Mouse (Mus musculus) gastrocnemius, postnatal 4 days (tissue): ENCODE measurements around the gene Metrn. TPM values are rescaled to one million over a fixed set of nuclear protein-coding genes. Genes with fewer than 3 reads are reported as not detected.
"Not testable (repeated sequence)": the region's sequence is repeated elsewhere in the genome, so short reads cannot be mapped to it uniquely, and the experiment has no call there.

Source experiments
- DNase-seq, 2 experiments: peaks; one replicate each; pipeline ENCODE4 v3.0.0; 2021 to 2022; ENCODE audit warnings: low spot score in 2 of 2, mixed read lengths in 2 of 2
- total RNA-seq, 2 experiments: library from RNA; stranded (reverse); gene quantifications; 2 replicates each; pipeline ENCODE4 v1.2.3; 2021

Gene Metrn
- total RNA-seq, 2 experiments from 2014 or later: 46.3 to 51.6 TPM

- DNase-seq: peak in 1 of 2 experiments; percentile 58
Measured at GRCm38 (mm10) chr17:25808789-25809605, 12.1 kb upstream of the Metrn start, which contains the start of gene Fbxl16. Gene Fbxl16, plus strand, starts transcription at chr17:25809085.

DNA sequence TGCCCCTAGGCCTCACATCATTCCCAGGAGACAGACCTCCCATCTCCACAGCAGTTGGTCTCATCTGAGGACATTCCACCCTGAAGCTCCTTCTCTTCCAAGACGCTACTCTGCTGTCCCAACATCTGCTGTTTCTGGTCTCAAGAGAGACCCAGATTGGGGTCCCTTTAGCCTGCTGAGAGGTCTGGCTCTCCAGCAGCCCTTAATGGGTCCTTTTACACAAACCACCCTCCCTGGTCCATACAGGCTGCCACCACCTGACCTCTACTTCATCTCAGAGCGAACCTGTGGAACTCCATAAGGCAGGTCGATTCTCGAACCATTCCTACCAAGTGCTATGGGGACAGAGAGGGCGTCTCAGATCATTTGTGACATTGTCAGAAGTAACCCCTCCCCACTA lies 11.1 kb upstream of the Metrn start:
- no peak for DNase-seq

DNA sequence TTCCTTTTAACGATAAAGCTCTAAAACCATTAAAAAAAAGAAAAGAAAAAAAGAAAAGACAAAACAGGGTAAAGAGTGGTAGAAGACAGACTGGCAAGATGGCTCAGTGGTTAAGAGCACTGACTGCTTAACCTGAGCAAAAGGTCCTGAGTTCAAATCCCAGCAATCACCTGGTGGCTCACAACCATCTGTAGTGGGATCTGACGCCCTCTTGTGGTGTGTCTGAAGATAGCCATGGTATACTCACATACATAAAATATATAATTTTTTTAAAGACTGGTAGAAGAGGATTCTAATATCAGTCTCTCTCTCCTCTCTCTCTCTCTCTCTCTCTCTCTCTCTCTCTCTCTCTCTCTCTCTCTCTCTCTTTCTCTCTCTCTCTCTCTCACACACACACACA lies 10.5 kb upstream of the Metrn start:
- not testable (repeated sequence) for DNase-seq

- DNase-seq: no peak
Measured at GRCm38 (mm10) chr17:25806507-25806906, 9.6 kb upstream of the Metrn start.

DNA sequence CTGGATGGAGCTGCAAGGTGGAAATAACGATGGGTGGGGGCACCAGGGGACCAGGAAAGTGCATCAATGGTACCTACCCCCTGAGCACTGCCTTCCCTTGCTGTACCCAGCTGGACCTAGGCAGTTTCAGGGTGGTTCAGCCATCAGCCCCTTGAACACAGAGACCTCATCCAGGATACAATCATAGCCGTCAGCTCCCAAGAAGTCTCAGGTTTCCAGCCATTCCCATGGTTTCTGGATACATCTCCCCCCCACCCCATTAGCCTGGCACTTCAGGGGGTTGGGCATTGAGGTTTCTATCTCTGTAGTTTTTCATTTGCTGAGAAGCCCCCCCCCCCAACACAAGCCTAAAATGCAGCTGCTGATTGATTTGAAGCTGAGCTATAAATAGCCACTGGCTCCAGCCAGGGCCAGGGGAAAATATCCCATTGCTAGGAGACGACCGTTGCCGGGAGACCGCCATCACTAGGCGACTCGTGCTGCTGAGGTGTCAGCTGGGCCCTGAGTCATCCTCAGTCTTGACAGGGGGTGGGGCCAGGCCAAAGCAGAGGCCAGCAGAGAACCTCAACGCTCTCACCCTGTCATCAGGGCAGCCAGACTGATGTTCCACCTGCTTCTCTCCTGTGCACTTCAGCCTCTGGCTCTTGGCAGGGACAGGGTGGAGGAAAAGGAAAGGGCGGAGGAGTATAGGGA lies 6.0 kb upstream of the Metrn start:
- no peak for DNase-seq

- no peak for DNase-seq
Measured at GRCm38 (mm10) chr17:25801029-25801428, 4.1 kb upstream of the Metrn start.

DNA sequence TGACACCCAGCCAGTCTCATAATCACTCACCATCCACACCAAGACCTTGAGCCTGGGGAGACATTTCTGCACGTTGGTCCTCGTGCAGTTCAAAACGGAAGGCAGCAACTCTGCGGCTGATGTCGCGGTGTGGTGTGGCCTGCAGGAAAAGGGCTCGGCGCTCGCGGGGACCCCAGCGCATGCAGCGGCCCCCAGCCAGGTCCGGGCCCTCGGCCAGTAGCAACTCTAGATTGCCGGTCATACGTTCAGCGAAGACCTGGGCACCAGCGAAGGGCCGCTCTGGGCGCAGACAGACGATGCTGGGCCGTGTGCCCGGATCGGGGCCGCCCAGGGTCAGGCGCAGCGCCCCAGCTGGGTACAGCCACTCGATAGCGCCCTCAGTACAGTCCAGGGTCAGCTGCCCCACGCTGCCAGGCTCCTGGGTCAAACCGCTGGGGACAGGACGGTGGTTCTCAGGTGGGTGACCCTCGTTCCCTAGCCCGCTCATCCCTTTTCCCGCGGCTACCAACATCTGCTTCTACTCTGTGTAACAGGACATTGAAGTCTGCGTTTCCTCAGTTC lies 645 bp downstream of the Metrn start:
- DNase-seq: peak in 1 of 2 experiments; percentile 41

- DNase-seq: no peak
Measured at GRCm38 (mm10) chr17:25795609-25796092, 1.3 kb downstream of the Metrn start, which contains the start of gene AC134908.4. Gene AC134908.4, minus strand, starts transcription at chr17:25795659.

- DNase-seq: no peak
Measured at GRCm38 (mm10) chr17:25794998-25795397, 1.9 kb downstream of the Metrn start.

GRCm38 (mm10) chr17:25794197-25794596 lies 2.7 kb downstream of the Metrn start:
- DNase-seq: no peak

GRCm38 (mm10) chr17:25792615-25793014 lies 4.3 kb downstream of the Metrn start, which contains the start of gene Fam173a:
Gene Fam173a, minus strand, starts transcription at chr17:25792901.
- DNase-seq: peak; percentile 68 to 83

- peak; percentile 64 to 85 for DNase-seq
Measured at GRCm38 (mm10) chr17:25791843-25792527, 5.0 kb downstream of the Metrn start.

GRCm38 (mm10) chr17:25791320-25791842 lies 5.6 kb downstream of the Metrn start:
- no peak for DNase-seq

GRCm38 (mm10) chr17:25786781-25787504 lies 10.0 kb downstream of the Metrn start:
- no peak for DNase-seq

GRCm38 (mm10) chr17:25786280-25786679 lies 10.7 kb downstream of the Metrn start, which contains the start of gene Ccdc78:
Gene Ccdc78, plus strand, starts transcription at chr17:25786580.
- DNase-seq: no peak

DNA sequence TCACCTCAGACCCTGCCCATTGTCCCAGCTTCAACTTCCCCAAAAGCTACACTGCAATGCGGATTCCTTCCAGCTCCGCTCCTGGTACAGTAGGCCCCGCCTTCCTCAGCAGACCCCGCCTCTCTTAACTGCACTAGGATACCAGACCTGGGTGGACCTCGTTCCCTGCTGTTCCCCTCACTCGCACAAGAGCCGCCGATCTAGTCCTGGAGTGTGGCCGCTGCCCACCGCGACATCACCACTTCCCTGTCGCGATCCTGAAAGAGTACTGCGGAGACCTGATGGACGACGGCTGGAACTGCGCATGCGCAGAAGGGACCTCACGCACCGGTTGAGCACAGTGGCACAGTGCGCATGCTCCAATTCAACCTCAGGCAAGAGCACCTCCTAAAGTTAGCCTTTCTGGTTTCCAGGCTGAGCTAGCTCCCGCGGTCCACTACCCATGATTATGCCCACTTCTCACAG lies 11.6 kb downstream of the Metrn start, which contains the start of gene Haghl:
Gene Haghl (minus strand): TSS at position 393 of the 465 bp plus-strand sequence.
- DNase-seq: peak; percentile 88 to 97

DNA sequence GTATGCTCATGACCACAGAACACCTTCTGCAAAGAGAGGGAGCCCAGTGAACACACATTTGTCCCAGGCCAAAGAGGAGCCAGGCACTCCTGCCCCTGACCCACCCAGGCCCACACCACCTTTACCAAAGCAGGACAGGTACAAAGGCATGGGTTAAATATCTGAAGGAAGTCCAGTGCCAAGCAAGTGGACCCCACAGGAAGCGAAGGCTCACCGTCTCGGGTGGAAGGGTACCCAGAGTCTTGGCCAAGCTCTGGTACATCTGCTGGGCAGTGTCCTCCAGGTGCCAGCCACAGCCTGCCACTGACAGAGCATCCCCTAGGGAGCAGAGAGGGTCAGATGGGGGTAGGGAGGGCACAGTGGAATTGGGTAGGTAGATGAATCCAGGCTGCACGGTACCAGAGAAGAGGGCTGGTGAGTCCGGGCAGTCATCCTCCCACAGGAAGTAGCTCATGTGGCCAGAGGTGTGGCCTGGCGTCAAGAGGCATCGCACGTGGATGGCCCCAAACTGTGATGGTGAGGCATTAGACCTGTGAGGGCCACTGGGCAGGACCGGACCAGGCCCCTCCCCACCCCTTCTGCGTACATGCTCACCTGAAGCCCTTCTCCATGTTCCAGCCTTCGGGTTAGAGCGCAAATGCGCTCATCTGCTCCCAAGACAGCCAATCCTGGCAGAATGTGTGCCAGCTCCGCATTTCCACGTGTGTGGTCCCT lies 12.9 kb downstream of the Metrn start:
- no peak for DNase-seq

DNA sequence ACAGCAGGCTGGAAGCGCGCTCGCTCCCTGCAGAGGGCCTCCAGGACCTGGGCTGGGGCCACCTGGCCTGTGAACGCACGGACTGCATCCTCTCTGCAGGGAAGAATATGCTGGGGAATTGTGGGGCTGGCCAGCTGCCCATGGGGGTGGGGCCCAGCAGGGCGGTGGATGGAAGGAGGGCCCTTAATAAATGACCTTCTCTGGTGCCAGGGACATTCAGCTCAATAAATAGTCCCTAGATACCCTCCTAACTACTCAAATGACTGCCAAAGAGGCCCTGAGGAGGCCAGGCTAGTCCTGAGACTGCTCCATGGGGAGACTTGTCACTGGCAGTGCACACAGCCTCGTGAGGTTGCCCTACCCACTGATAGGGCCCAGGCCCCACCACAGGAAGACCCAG lies 13.8 kb downstream of the Metrn start:
- DNase-seq: no peak

DNA sequence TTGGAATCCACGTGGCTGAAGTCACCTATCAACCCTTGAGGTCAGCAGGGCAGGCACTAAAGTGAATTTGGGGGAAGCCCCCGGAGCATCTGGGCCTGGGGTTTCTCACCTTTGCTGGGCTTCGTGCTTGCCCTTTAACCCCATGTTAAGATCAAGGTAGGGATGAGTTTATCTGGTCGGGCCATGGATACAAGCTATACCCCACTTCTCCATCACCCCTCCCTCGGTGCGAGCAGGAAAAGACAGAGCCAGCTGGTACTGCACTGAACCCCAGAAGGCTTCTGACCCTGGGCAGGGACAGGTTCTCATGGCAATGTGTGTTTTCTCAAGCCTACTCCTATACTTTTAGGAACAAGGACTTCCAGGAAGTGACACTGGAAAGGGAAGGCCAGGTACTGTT lies 15.6 kb downstream of the Metrn start:
- DNase-seq: no peak
